Mouse (Mus musculus) kidney, adult 2 months (tissue): ENCODE data around the gene Ebi3. TPM values are rescaled to one million over a fixed set of nuclear protein-coding genes. Genes with fewer than 3 reads are reported as not detected.

Source experiments
- DNase-seq: peaks from one replicate; pipeline ENCODE4 v3.0.0; 2021
- H3K27ac ChIP-seq: fragments of 200-500 bp; 2 replicates; pipeline ENCODE4 v1.5.1; 2012; ENCODE audit warnings: low read depth, low read length, control low read depth, inconsistent platforms; ENCODE audit not compliant: insufficient read depth
- H3K27me3 ChIP-seq: fragments of 200-500 bp; replicated peaks from 2 replicates; pipeline ENCODE4 v1.6.1; 2012; ENCODE audit warnings: mild to moderate bottlenecking, moderate library complexity, low read length, inconsistent platforms; ENCODE audit not compliant: control insufficient read depth, insufficient read depth
- H3K36me3 ChIP-seq: fragments of 200-500 bp; 2 replicates; pipeline ENCODE4 v1.6.1; 2012; ENCODE audit warnings: mild to moderate bottlenecking, moderate library complexity, low read length, inconsistent platforms; ENCODE audit not compliant: control insufficient read depth, insufficient read depth
- H3K4me1 ChIP-seq: fragments of 200-500 bp; 2 replicates; pipeline ENCODE4 v1.6.1; 2011; ENCODE audit warnings: low read length; ENCODE audit not compliant: control insufficient read depth, insufficient read depth
- H3K4me3 ChIP-seq: fragments of 200-500 bp; 2 replicates; pipeline ENCODE4 v1.5.1; 2011; ENCODE audit warnings: mild to moderate bottlenecking, low read depth, low read length, control low read depth; ENCODE audit not compliant: insufficient read depth
- CTCF ChIP-seq: fragments of 200-500 bp; conservative IDR thresholded peaks from 2 replicates; pipeline ENCODE4 v1.5.1; 2011; ENCODE audit warnings: low read depth, mild to moderate bottlenecking, control low read depth, low read length, moderate library complexity, mixed read lengths; ENCODE audit not compliant: insufficient read depth, insufficient read length
- POLR2A ChIP-seq: fragments of 200-500 bp; IDR thresholded peaks from one replicate; pipeline ENCODE4 v1.6.1; 2011; ENCODE audit warnings: low read depth, low read length, control low read depth
- WGBS: fragments of 180-500 bp; shearing (Covaris S2); methylation state at CpG from one replicate; pipeline ENCODE4 v1.1.7; 2018; 5-methylcytosine and 5-hydroxymethylcytosine counted together
- polyA plus RNA-seq: library from polyadenylated mRNA; depleted of rRNA; stranded (reverse); fragments of >200 nt; gene quantifications from 2 replicates; pipeline ENCODE4 v1.2.3, GENCODE M21; 2012

Ebi3 gene
- polyA plus RNA-seq, 1 experiment, result 3.5 TPM

DNA sequence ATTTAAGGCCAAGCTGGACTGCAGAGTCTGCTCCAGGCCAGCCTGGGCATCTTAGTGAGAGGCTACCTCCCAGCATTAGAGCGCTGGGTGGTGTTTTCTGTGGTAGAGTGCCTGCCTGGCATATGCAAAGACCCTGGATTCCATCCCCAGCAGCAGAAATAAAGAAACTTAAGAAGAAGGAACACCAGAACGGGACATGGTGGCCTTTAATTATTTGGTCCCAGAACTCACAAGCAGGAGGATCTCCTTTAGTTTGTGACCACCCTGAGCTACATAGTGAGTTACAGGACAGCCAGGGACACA is 6.1 kb downstream of the Ebi3 start:
- Histone ChIP-seq H3K4me3 (peak overlapping the region; percentile 33), H3K27ac (peak overlapping the region; percentile 36; the same call in 1 of the 2 replicates), H3K4me1 (peaks cover 10% of the 10 kb centered on the region; the same call in 1 of the 2 replicates), H3K36me3 (no peaks in the 10 kb centered on the region), H3K27me3 (no peaks in the 10 kb centered on the region)
- 37% methylated on average over 2 of the region's 2 CpGs for WGBS
- no peak for DNase-seq
- TF ChIP-seq POLR2A, result no peak
- TF ChIP-seq CTCF, result no peak

DNA sequence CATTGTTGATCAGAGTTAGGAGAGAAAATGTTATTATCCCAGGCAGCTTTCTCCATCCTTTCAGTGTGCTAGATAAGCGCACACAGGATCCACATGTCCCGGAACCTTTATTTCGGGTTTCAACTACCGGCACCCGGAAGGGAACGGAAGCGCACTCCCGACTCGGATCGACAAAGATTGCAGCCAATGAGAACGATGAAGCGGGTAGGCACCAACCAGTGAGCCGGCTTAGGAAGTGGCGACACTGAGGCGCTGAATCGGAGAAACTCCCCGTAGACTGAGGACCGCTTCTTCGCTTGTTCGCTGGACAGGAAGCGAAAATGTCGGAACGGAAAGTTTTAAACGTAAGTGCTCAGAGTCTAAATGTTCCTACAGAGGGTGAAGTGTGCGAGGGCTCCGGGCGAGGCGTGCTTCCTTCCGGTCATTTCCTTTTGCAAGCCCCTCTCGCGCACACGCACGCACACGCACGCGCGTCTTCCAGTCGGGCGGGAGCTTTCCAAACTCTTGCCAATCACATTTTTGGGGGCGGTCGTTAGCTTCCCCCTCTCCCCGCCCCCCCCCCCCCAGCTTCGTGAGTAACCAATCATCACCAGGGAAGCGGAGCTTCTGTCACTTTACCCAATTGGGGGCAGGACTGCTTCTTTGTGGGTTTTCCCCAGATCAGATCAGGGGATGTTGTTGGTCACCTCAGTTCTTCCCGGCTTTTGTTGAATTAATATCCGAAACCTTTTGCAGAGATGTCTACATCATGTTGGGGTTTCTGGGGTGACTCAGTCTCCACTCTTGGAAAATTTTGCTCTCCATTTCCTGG is 6.7 kb downstream of the Ebi3 start, which contains the start of gene Yju2:
TSS of gene Yju2 (plus strand) at position 182 of the 811 bp plus-strand sequence.
- H3K27ac ChIP-seq, result peak within 1 kb of the TSS; percentile 92
- peak within 1 kb of the TSS; percentile 63 for H3K4me3 ChIP-seq
- H3K36me3 ChIP-seq, result no peaks in the 10 kb centered on the region
- peaks cover 10% of the 10 kb centered on the region; the same call in 1 of the 2 replicates for H3K4me1 ChIP-seq
- under 1% methylated on average over 46 of the region's 46 CpGs for WGBS
- no peaks in the 10 kb centered on the region for H3K27me3 ChIP-seq
- DNase-seq, result peak; percentile 97
- TF ChIP-seq CTCF (no peak), POLR2A (peak; percentile 47)

DNA sequence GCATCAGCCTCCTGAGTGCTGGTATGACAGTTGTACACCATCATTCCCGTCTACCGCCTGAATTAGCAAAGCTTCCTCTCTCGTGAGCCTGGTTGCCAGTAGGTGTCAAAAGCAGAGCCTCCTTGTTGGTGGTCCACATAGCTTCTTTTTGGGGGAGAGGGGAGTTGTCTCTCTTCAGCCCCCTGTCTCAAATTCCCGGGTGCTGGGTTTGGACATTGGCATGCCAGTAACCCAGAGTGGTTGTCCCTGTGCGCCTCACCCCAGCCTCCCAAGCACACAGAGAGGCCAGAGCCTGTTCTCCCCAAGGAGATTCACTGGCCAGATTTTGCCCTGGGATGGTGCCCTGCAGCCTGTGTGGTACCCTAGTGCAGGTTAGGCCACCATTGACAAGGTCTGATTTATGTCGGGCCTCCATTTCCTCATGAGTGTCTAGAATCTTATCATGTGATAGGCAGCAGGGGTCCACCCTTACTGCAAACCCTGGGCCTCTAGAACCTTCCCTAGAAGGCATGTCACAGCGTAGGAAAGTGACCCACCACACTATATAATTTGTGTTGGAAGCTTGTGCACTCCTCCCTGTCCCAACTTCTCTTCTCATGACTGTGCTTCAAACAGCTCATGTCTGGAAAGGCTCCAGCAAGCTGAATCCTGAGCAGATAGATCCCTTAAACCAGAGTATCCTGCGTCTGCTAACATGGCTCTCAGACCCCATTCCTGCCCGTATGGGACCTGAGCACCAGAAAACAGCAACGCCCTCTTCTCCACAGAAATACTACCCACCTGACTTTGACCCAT is 7.7 kb downstream of the Ebi3 start:
- Histone ChIP-seq H3K36me3 (no peaks in the 10 kb centered on the region), H3K27ac (0 out of 2 replicates have a peak overlapping the region, but pooled peaks have one; percentile 6), H3K4me3 (no peak overlapping the region), H3K27me3 (no peaks in the 10 kb centered on the region), H3K4me1 (peaks cover 10% of the 10 kb centered on the region; the same call in 1 of the 2 replicates)
- 65% methylated on average over 10 of the region's 10 CpGs for WGBS
- DNase-seq, result no peak
- no peak for TF ChIP-seq CTCF
- no peak for TF ChIP-seq POLR2A

DNA sequence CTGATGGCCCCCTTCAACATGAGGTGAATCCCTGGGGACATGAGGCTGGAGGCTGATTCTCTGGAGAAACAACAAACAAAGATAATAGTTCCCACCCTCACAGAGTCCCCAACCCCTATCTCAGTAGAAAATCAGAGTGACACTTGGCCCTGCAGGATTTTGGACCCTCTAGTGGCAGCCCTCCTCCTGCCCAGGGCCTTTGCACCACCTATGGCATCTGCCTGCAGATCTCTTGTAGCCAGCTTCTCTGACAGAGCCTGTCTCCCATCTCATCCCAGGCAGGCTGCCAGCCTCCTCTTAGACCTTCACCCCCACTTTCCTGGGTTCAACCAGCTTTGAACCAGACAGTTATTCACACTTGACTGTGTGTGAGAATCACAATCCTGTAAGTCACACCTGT is 8.4 kb downstream of the Ebi3 start:
- peaks cover 10% of the 10 kb centered on the region; the same call in 1 of the 2 replicates for H3K4me1 ChIP-seq
- H3K27me3 ChIP-seq, result no peaks in the 10 kb centered on the region
- DNase-seq, result no peak
- H3K4me3 ChIP-seq, result no peak overlapping the region
- no peaks in the 10 kb centered on the region for H3K36me3 ChIP-seq
- H3K27ac ChIP-seq, result no peak overlapping the region
- TF ChIP-seq CTCF, result no peak
- TF ChIP-seq POLR2A, result no peak

DNA sequence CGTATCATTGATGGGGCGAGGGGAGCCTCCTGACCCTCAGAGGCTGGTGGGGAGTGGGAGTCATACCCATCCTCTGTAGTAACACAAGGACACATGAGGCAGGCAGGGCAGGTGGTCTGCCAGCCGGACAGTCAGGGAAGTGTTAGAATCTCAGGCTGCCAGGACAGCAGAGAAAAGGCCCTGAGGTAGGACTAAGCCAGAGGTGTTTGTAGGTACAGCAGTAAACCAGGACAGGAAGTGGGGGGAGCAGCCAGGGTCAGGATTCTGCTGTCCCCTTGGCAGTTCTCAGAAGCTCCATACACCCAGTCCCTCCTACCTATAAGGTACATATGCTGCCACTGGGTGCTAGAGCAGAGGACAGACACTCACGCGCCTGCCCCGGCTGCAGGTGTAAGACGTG is 9.2 kb downstream of the Ebi3 start:
- Histone ChIP-seq H3K4me1 (peaks cover 6% of the 10 kb centered on the region; the same call in 1 of the 2 replicates), H3K4me3 (no peak overlapping the region), H3K27ac (no peak overlapping the region), H3K36me3 (no peaks in the 10 kb centered on the region), H3K27me3 (no peaks in the 10 kb centered on the region)
- 94% methylated on average over 7 of the region's 7 CpGs for WGBS
- TF ChIP-seq POLR2A (no peak), CTCF (no peak)
- no peak for DNase-seq

DNA sequence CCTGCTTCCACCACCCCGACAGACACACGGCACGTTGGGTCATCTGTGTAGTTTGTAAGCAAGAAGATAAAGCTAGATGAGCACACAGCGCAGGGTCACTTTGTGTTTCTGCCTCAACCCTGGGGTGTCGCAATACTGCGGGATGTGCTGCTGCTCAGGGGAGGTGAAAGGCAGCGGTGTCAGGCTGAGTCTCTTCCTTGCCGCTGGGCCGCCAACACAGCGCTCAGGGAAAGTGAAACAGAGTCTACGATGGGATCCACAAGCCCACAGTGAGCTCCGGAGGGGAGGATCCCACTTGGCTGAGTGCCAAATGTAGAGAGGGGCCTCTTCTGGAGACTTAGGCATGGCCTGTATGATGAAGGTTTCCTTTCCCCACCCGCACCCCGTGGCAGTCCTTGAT is 10.7 kb downstream of the Ebi3 start:
- H3K27ac ChIP-seq, result no peak overlapping the region
- no peak for DNase-seq
- peaks cover 6% of the 10 kb centered on the region; the same call in 1 of the 2 replicates for H3K4me1 ChIP-seq
- H3K4me3 ChIP-seq, result no peak overlapping the region
- no peak for TF ChIP-seq POLR2A
- TF ChIP-seq CTCF, result no peak
- H3K27me3 ChIP-seq, result no peaks in the 10 kb centered on the region
- H3K36me3 ChIP-seq, result no peaks in the 10 kb centered on the region
- 75% methylated on average over 14 of the region's 14 CpGs for WGBS

DNA sequence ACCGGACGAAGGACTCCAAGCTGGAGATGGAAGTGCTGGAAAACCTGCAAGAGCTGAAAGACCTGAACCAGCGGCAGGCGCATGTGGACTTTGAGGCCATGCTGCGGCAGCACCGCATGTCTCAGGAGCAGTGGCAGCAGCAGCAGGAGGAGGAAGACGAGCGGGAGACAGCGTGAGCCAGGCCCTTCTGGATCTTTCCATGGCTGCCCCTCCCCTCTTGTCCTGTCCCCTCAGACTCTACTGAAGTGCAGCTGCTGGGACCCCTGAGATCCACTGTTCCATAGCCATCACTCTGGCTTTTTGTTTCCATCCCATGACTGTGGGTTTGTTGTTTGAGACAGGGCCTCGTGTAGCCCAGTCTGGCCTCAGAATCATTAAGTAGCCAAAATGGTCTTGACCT is 12.1 kb downstream of the Ebi3 start:
- peaks cover 6% of the 10 kb centered on the region; the same call in 1 of the 2 replicates for H3K4me1 ChIP-seq
- no peak overlapping the region for H3K27ac ChIP-seq
- no peaks in the 10 kb centered on the region for H3K27me3 ChIP-seq
- TF ChIP-seq POLR2A, result no peak
- TF ChIP-seq CTCF, result no peak
- 86% methylated on average over 10 of the region's 10 CpGs for WGBS
- no peak for DNase-seq
- H3K4me3 ChIP-seq, result no peak overlapping the region
- no peaks in the 10 kb centered on the region for H3K36me3 ChIP-seq
